Mouse (Mus musculus) c-Kit-positive CD71-negative TER-119-negative erythroid progenitor cells, embryonic 14.5 days (primary cell): ENCODE data around the gene Iba57.

Source experiments
- DNase-seq: peaks from one replicate; pipeline ENCODE4 v3.0.0-alpha.2; 2013; ENCODE audit warnings: low read depth

The Iba57 gene

DNA sequence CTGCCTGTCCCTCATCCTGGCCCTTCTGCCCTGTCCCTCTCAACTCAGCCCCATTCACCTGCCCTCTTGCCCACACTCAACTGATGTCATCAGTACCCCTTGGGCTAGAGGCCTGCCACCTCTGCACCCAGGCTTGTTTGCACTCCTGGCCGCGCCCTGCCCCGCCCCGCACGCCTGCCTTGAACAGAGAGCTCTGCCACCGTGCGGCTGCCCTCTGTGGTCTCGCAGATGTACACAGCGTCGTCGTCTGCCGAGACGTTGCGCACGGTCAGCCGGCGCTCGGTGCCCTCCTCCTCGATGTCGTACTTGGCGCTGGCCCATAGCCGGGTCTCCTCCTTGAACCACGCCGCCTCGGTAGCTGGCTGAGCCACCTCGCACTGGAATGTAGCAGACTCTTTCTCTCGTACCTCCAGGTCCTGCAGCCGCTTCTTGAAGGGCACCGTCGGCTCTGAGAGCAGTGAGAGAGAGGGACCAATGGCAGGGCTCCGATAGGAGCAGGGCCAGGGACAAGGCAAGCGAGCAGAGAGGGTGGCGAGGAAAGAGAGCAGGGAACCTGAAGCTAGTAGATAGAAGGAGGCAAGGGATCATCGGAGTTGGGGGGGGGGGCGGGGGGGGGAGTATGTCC lies 29.1 kb downstream of the Iba57 start:
- no peak for DNase-seq

DNA sequence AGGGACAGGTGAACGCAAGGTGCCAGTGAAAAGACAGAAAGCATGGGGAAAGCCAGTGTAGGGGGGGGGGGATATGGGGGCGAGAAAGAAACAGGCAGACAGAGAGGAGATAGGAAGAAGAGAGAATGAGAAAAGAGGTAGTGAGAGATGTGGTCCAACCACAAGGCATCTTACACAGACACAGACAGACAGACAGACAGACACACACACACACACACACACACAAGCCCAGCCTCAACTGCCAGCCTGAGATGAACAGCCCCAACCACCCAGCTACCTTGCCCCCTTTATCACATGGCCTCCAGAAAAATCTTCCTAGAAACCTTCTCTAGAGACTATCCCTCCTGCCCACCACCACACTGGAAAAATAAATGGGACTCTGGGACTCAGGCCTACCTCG lies 31.5 kb downstream of the Iba57 start:
- DNase-seq = no peak

DNA sequence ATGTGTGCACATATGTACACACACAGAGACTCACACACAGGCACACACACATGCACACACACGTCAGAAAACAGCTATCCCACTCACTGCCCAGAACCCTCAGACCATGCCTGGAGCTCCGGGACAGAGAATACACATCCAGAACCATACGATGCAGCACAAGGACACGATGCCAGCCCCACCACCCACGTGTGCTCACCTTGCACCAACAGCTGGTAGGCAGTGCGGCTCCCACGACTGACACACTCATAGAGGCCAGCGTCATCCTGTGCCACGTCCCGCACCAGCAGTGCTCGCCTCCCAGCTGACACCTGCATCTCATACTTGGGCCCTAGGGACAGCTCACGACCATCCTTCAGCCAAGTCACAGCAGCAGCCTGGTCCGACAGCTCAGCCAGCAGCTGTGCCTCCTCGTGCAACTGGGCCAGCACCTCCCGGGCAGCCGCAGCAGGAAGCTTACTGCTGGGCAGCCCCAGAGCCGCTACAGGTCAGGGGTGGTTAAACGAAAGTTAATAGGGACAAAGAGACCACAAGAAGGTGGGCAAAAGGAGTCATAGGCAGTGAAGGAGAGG lies 32.1 kb downstream of the Iba57 start:
- no peak for DNase-seq

GRCm38 (mm10) chr11:59130782-59131181 lies 32.8 kb downstream of the Iba57 start:
- no peak for DNase-seq

DNA sequence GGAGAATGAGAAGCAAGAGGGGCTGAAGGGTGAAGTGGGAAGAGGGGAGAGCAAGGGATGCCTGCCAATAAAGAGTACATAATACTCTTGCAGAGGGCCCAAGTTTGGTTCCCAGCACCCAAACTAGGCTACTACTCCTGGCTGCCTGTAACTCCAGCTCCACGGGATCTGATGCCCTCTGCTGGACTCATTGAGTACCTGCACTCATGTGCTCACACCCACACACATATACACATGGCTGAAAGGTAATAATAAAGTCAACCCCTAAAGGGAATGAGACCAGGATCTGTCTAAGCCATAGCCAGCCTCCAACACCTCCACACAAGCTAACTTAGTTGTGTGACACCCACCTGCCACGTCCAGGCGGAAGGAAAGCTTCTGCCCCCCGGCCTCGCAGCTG lies 57.6 kb downstream of the Iba57 start:
- DNase-seq = no peak
